ENCODE assay signal across 8 mouse cellular contexts in the genomic region with DNA sequence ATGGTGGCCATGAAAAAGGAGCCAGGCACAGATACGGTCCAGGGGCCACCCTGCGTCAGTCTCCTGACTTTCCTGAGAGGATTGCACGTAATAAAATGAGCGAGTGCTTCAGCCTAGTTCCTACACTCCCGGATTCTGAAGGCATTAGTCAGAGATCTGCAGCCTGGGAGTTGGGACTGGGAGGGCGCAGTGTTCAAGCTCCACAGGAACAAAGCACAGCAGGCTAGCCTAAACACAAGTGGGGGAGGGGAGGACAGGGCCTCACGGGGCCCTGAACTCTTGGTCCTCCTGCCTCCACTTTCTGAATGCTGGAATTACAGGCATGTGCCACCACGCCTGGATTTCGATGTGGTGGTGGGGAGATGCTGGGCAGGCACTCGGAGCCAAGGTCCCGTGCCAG. TPM values are rescaled to one million over a fixed set of nuclear protein-coding genes. Genes with fewer than 3 reads are reported as not detected.
DNase-seq lines count a peak whose midpoint lies in the region; ATAC-seq and TF ChIP-seq lines count a peak whose summit lies in the region.

No protein-coding gene starts in this region.

- no peak for TF ChIP-seq POLR2A in limb, embryonic 14.5 days (IDR thresholded peaks at IDR 0.05; ENCODE audit: borderline replicate concordance, extremely low read depth, insufficient read depth, insufficient read length)
- TF ChIP-seq POLR2A in cerebellum, adult 2 months (IDR thresholded peaks at IDR 0.05; ENCODE audit: borderline replicate concordance, insufficient read depth, low read length), result no peak

- peaks cover 3% of the 10 kb centered on the region; the same call in 1 of the 2 replicates for H3K36me3 ChIP-seq in forebrain, embryonic 11.5 days (ENCODE audit: control insufficient read depth, insufficient read depth, low read length)
- peaks cover 18% of the 10 kb centered on the region for H3K36me3 ChIP-seq in forebrain, embryonic 16.5 days (ENCODE audit: control insufficient read depth, insufficient read depth)
- H3K36me3 ChIP-seq in midbrain, embryonic 13.5 days, result peaks cover 88% of the 10 kb centered on the region
- peaks cover 20% of the 10 kb centered on the region for H3K36me3 ChIP-seq in midbrain, embryonic 11.5 days (ENCODE audit: control insufficient read depth, insufficient read depth, low read length)
- H3K36me3 ChIP-seq in limb, embryonic 14.5 days (ENCODE audit: control insufficient read depth, insufficient read depth, low read length), result peaks cover 82% of the 10 kb centered on the region
- H3K36me3 ChIP-seq in stomach, embryonic 16.5 days (ENCODE audit: control insufficient read depth, insufficient read depth, low read length), result peaks cover 20% of the 10 kb centered on the region

- no peak overlapping the region for H3K4me2 ChIP-seq in forebrain, embryonic 11.5 days (ENCODE audit: low read depth, low read length, severe bottlenecking)
- H3K4me2 ChIP-seq in forebrain, embryonic 16.5 days (ENCODE audit: low read length), result no peak overlapping the region
- no peak overlapping the region for H3K4me2 ChIP-seq in midbrain, embryonic 13.5 days (replicated peaks)
- H3K4me2 ChIP-seq in midbrain, embryonic 11.5 days, result no peak overlapping the region
- H3K4me2 ChIP-seq in limb, embryonic 14.5 days (replicated peaks; ENCODE audit: low read depth, low read length, severe bottlenecking), result no peak overlapping the region
- H3K4me2 ChIP-seq in stomach, embryonic 16.5 days (ENCODE audit: low read depth, low read length), result peak overlapping the region; percentile 34; the same call in 1 of the 2 replicates

- H3K4me3 ChIP-seq in forebrain, embryonic 11.5 days (ENCODE audit: low read depth, low read length), result no peak overlapping the region
- no peak overlapping the region for H3K4me3 ChIP-seq in forebrain, embryonic 16.5 days (replicated peaks; ENCODE audit: low read length)
- H3K4me3 ChIP-seq in midbrain, embryonic 13.5 days (replicated peaks), result no peak overlapping the region
- H3K4me3 ChIP-seq in midbrain, embryonic 11.5 days (ENCODE audit: low read depth, low read length), result no peak overlapping the region
- H3K4me3 ChIP-seq in limb, embryonic 14.5 days (replicated peaks; ENCODE audit: low read length), result no peak overlapping the region
- H3K4me3 ChIP-seq in stomach, embryonic 16.5 days (replicated peaks; ENCODE audit: low read length), result no peak overlapping the region
- no peak overlapping the region for H3K4me3 ChIP-seq in cerebellum, adult 2 months (replicated peaks; ENCODE audit: insufficient read depth, low read depth, low read length)

- no peak for ATAC-seq in forebrain, embryonic 11.5 days (replicated peaks; ENCODE audit: low FRiP score)
- ATAC-seq in forebrain, embryonic 16.5 days, result no peak
- no peak for ATAC-seq in midbrain, embryonic 13.5 days
- ATAC-seq in midbrain, embryonic 11.5 days (ENCODE audit: low FRiP score), result no peak
- ATAC-seq in limb, embryonic 14.5 days (ENCODE audit: low FRiP score, low read depth), result no peak
- peak; percentile 58; the same call in 1 of the 2 replicates for ATAC-seq in stomach, embryonic 16.5 days (ENCODE audit: insufficient read depth, low FRiP score)

- H3K27ac ChIP-seq in forebrain, embryonic 11.5 days (ENCODE audit: low read depth, low read length), result 0 out of 2 replicates have a peak overlapping the region, but pooled peaks have one; percentile 6
- H3K27ac ChIP-seq in forebrain, embryonic 16.5 days (ENCODE audit: low read length), result no peak overlapping the region
- H3K27ac ChIP-seq in midbrain, embryonic 13.5 days, result 0 out of 2 replicates have a peak overlapping the region, but pooled peaks have one; percentile 9
- no peak overlapping the region for H3K27ac ChIP-seq in midbrain, embryonic 11.5 days (ENCODE audit: low read depth, low read length)
- no peak overlapping the region; the same call in 1 of the 2 replicates for H3K27ac ChIP-seq in limb, embryonic 14.5 days (replicated peaks; ENCODE audit: low read depth, low read length)
- H3K27ac ChIP-seq in stomach, embryonic 16.5 days (ENCODE audit: low read length), result peak overlapping the region; percentile 98
- H3K27ac ChIP-seq in cerebellum, adult 2 months (ENCODE audit: insufficient read depth, low read length), result no peak overlapping the region

- no peak for DNase-seq in forebrain, embryonic 11.5 days (ENCODE audit: low spot score)
- DNase-seq in midbrain, embryonic 11.5 days (ENCODE audit: low spot score, missing footprints), result no peak
- DNase-seq in limb, embryonic 14.5 days (ENCODE audit: low spot score), result peak; percentile 37
- no peak for DNase-seq in cerebellum, adult 2 months
- DNase-seq in right cerebral cortex, adult 2 months (ENCODE audit: low spot score in 2 of 2), result no peak

- TF ChIP-seq CTCF in cerebellum, adult 2 months (IDR thresholded peaks at IDR 0.05; ENCODE audit: borderline replicate concordance, insufficient read depth, low read depth, low read length), result no peak

- no peaks in the 10 kb centered on the region for H3K27me3 ChIP-seq in forebrain, embryonic 11.5 days (ENCODE audit: control insufficient read depth, insufficient read depth, low read length)
- no peaks in the 10 kb centered on the region for H3K27me3 ChIP-seq in forebrain, embryonic 16.5 days (replicated peaks; ENCODE audit: control insufficient read depth, insufficient read depth, low read length)
- H3K27me3 ChIP-seq in midbrain, embryonic 13.5 days, result no peaks in the 10 kb centered on the region
- H3K27me3 ChIP-seq in midbrain, embryonic 11.5 days (ENCODE audit: control insufficient read depth, insufficient read depth, low read length), result no peaks in the 10 kb centered on the region
- H3K27me3 ChIP-seq in limb, embryonic 14.5 days (ENCODE audit: control insufficient read depth, insufficient read depth, low read length), result no peaks in the 10 kb centered on the region
- H3K27me3 ChIP-seq in stomach, embryonic 16.5 days (ENCODE audit: control insufficient read depth, insufficient read depth, low read length), result no peaks in the 10 kb centered on the region
- H3K27me3 ChIP-seq in cerebellum, adult 2 months (ENCODE audit: control insufficient read depth, insufficient read depth, low read length), result no peaks in the 10 kb centered on the region

- WGBS in forebrain, embryonic 11.5 days, result 23% methylated on average over 11 of the region's 11 CpGs
- 36% methylated on average over 11 of the region's 11 CpGs for WGBS in forebrain, embryonic 16.5 days
- 42% methylated on average over 11 of the region's 11 CpGs for WGBS in midbrain, embryonic 13.5 days
- 31% methylated on average over 11 of the region's 11 CpGs for WGBS in midbrain, embryonic 11.5 days
- WGBS in limb, embryonic 14.5 days, result 28% methylated on average over 11 of the region's 11 CpGs
- WGBS in stomach, embryonic 16.5 days, result 34% methylated on average over 11 of the region's 11 CpGs
- 60% methylated on average over 11 of the region's 11 CpGs for WGBS in cerebellum, adult 2 months

- no peak overlapping the region for H3K9ac ChIP-seq in forebrain, embryonic 11.5 days (ENCODE audit: low read length)
- no peak overlapping the region for H3K9ac ChIP-seq in forebrain, embryonic 16.5 days (replicated peaks; ENCODE audit: low read depth, low read length)
- no peak overlapping the region for H3K9ac ChIP-seq in midbrain, embryonic 13.5 days (replicated peaks)
- no peak overlapping the region for H3K9ac ChIP-seq in midbrain, embryonic 11.5 days (ENCODE audit: low read length)
- no peak overlapping the region for H3K9ac ChIP-seq in limb, embryonic 14.5 days (ENCODE audit: low read depth, low read length, severe bottlenecking)
- H3K9ac ChIP-seq in stomach, embryonic 16.5 days (ENCODE audit: low read length), result peak overlapping the region; percentile 45

- H3K4me1 ChIP-seq in forebrain, embryonic 11.5 days (replicated peaks; ENCODE audit: control insufficient read depth, insufficient read depth, low read length), result 0 out of 2 replicates have a peak, but pooled peaks cover 2% of the 10 kb centered on the region
- peaks cover 9% of the 10 kb centered on the region for H3K4me1 ChIP-seq in forebrain, embryonic 16.5 days (replicated peaks; ENCODE audit: control insufficient read depth, insufficient read depth, low read length)
- peaks cover 32% of the 10 kb centered on the region for H3K4me1 ChIP-seq in midbrain, embryonic 13.5 days (replicated peaks)
- H3K4me1 ChIP-seq in midbrain, embryonic 11.5 days (ENCODE audit: control insufficient read depth, insufficient read depth, low read length), result peaks cover under 1% of the 10 kb centered on the region
- H3K4me1 ChIP-seq in limb, embryonic 14.5 days (ENCODE audit: control insufficient read depth, insufficient read depth, low read length), result peaks cover 46% of the 10 kb centered on the region
- H3K4me1 ChIP-seq in stomach, embryonic 16.5 days (ENCODE audit: control insufficient read depth, insufficient read depth, low read length), result peaks cover 77% of the 10 kb centered on the region
- H3K4me1 ChIP-seq in cerebellum, adult 2 months (ENCODE audit: control insufficient read depth, insufficient read depth, low read length), result no peaks in the 10 kb centered on the region

- no peaks in the 10 kb centered on the region for H3K9me3 ChIP-seq in forebrain, embryonic 11.5 days (ENCODE audit: control insufficient read depth, low read length)
- no peaks in the 10 kb centered on the region for H3K9me3 ChIP-seq in forebrain, embryonic 16.5 days (ENCODE audit: control insufficient read depth, low read length)
- H3K9me3 ChIP-seq in midbrain, embryonic 13.5 days, result no peaks in the 10 kb centered on the region
- no peaks in the 10 kb centered on the region for H3K9me3 ChIP-seq in midbrain, embryonic 11.5 days (ENCODE audit: control insufficient read depth, low read length)
- H3K9me3 ChIP-seq in limb, embryonic 14.5 days (ENCODE audit: control insufficient read depth, low read length), result no peaks in the 10 kb centered on the region
- H3K9me3 ChIP-seq in stomach, embryonic 16.5 days (replicated peaks; ENCODE audit: control insufficient read depth, low read length), result no peaks in the 10 kb centered on the region

RNA-seq across cellular contexts. Expression of a gene that starts 7.7 kb away (rescaled TPM):
- 86.4 and 93.3 TPM in 2 replicates for polyA plus RNA-seq in forebrain, embryonic 11.5 days (2014; fragmentation: Nextera tagmentation; extraction: Ambion mirVana)
- polyA plus RNA-seq in forebrain, embryonic 16.5 days (2015; fragmentation: Nextera tagmentation; extraction: Ambion mirVana), result 90.4 and 98.5 TPM in 2 replicates
- 92.8 and 94.0 TPM in 2 replicates for polyA plus RNA-seq in midbrain, embryonic 13.5 days (2015; fragmentation: Nextera tagmentation; extraction: Ambion mirVana)
- 104 and 112 TPM in 2 replicates for polyA plus RNA-seq in midbrain, embryonic 11.5 days (2014; fragmentation: Nextera tagmentation; extraction: Ambion mirVana)
- polyA plus RNA-seq in limb, embryonic 14.5 days (2012; rRNA removed), result 89.4 and 93.1 TPM in 2 replicates
- polyA plus RNA-seq in limb, embryonic 14.5 days (2014; fragmentation: Nextera tagmentation; extraction: Ambion mirVana), result 103 and 105 TPM in 2 replicates
- 145 and 161 TPM in 2 replicates for polyA plus RNA-seq in stomach, embryonic 16.5 days (2015; fragmentation: Nextera tagmentation; extraction: Ambion mirVana)
- 42.5 and 44.3 TPM in 2 replicates for polyA plus RNA-seq in cerebellum, adult 2 months (2012; rRNA removed)

RNA-seq across cellular contexts. Expression of a gene that starts 7.8 kb away (rescaled TPM):
- 52.9 and 59.6 TPM in 2 replicates for polyA plus RNA-seq in forebrain, embryonic 11.5 days (2014; fragmentation: Nextera tagmentation; extraction: Ambion mirVana)
- 44.9 and 47.5 TPM in 2 replicates for polyA plus RNA-seq in forebrain, embryonic 16.5 days (2015; fragmentation: Nextera tagmentation; extraction: Ambion mirVana)
- 36.9 and 43.1 TPM in 2 replicates for polyA plus RNA-seq in midbrain, embryonic 13.5 days (2015; fragmentation: Nextera tagmentation; extraction: Ambion mirVana)
- polyA plus RNA-seq in midbrain, embryonic 11.5 days (2014; fragmentation: Nextera tagmentation; extraction: Ambion mirVana), result 45.5 and 49.7 TPM in 2 replicates
- polyA plus RNA-seq in limb, embryonic 14.5 days (2012; rRNA removed), result 57.6 and 78.4 TPM in 2 replicates
- polyA plus RNA-seq in limb, embryonic 14.5 days (2014; fragmentation: Nextera tagmentation; extraction: Ambion mirVana), result 51.2 and 56.4 TPM in 2 replicates
- 42.5 and 48.1 TPM in 2 replicates for polyA plus RNA-seq in stomach, embryonic 16.5 days (2015; fragmentation: Nextera tagmentation; extraction: Ambion mirVana)
- polyA plus RNA-seq in cerebellum, adult 2 months (2012; rRNA removed), result 62.9 and 63.9 TPM in 2 replicates

Comparison
In these comparisons a context has a peak if more than half of its experiments do, and no peak if none do; other contexts are left out.
1. H3K27ac ChIP-seq: peak in forebrain, embryonic 11.5 days (single experiment), midbrain, embryonic 13.5 days (single experiment) and stomach, embryonic 16.5 days (single experiment); none in forebrain, embryonic 16.5 days (single experiment), midbrain, embryonic 11.5 days (single experiment), limb, embryonic 14.5 days (single experiment) and cerebellum, adult 2 months (single experiment).